Mouse (Mus musculus) stomach, embryonic 14.5 days (tissue): ENCODE measurements at regions not wholly inside any gene's neighbourhood (a gene's known extent, or its start where the extent isn't known, plus 50 kb on each side); places are given as distances from the start of the nearest gene placed in this dataset.

Experiments
- ATAC-seq: fragments of 200-750 bp; cut with Nextera tagmentation; 2 replicates; pipeline ENCODE4 v1.8.0; 2017; ENCODE audit warnings: low read depth, moderate TSS enrichment; ENCODE audit not compliant: insufficient number of reproducible peaks, insufficient read depth, low FRiP score
- H3K27ac ChIP-seq: fragments of 300-500 bp; sonication (generic); 2 replicates; pipeline ENCODE4 v1.5.1; 2014; ENCODE audit warnings: mild to moderate bottlenecking, low read length, moderate library complexity, mixed read lengths
- H3K27me3 ChIP-seq: fragments of 300-500 bp; sonication (generic); 2 replicates; pipeline ENCODE4 v1.6.1; 2014; ENCODE audit warnings: low read length, control low read depth, mixed read lengths; ENCODE audit not compliant: control insufficient read depth, insufficient read depth
- H3K36me3 ChIP-seq: fragments of 300-500 bp; sonication (generic); 2 replicates; pipeline ENCODE4 v1.6.1; 2014; ENCODE audit warnings: mild to moderate bottlenecking, control low read depth, low read length, moderate library complexity, mixed read lengths; ENCODE audit not compliant: control insufficient read depth, insufficient read depth
- H3K4me1 ChIP-seq: fragments of 300-500 bp; sonication (generic); 2 replicates; pipeline ENCODE4 v1.6.1; 2014; ENCODE audit warnings: low read length, control low read depth, mixed read lengths; ENCODE audit not compliant: control insufficient read depth, insufficient read depth
- H3K4me2 ChIP-seq: fragments of 300-500 bp; sonication (generic); replicated peaks from 2 replicates; pipeline ENCODE4 v1.6.1; 2014; ENCODE audit warnings: low read depth, low read length, control low read depth
- H3K4me3 ChIP-seq: fragments of 300-500 bp; sonication (generic); 2 replicates; pipeline ENCODE4 v1.5.1; 2014; ENCODE audit warnings: low read depth, low read length, control low read depth
- H3K9ac ChIP-seq: fragments of 300-500 bp; sonication (generic); replicated peaks from 2 replicates; pipeline ENCODE4 v1.6.1; 2014; ENCODE audit warnings: low read depth, mild to moderate bottlenecking, control low read depth, low read length, moderate library complexity, mixed read lengths
- H3K9me3 ChIP-seq: fragments of 300-500 bp; sonication (generic); 2 replicates; pipeline ENCODE4 v1.6.1; 2016; ENCODE audit warnings: low read depth, low read length, control low read depth; ENCODE audit not compliant: control insufficient read depth
- WGBS: fragments of 180-500 bp; shearing (Covaris S2); extraction: QIAGEN DNeasy Blood & Tissue Kit; methylation state at CpG from one replicate; pipeline ENCODE4 v1.1.7; 2014; 5-methylcytosine and 5-hydroxymethylcytosine counted together

DNA sequence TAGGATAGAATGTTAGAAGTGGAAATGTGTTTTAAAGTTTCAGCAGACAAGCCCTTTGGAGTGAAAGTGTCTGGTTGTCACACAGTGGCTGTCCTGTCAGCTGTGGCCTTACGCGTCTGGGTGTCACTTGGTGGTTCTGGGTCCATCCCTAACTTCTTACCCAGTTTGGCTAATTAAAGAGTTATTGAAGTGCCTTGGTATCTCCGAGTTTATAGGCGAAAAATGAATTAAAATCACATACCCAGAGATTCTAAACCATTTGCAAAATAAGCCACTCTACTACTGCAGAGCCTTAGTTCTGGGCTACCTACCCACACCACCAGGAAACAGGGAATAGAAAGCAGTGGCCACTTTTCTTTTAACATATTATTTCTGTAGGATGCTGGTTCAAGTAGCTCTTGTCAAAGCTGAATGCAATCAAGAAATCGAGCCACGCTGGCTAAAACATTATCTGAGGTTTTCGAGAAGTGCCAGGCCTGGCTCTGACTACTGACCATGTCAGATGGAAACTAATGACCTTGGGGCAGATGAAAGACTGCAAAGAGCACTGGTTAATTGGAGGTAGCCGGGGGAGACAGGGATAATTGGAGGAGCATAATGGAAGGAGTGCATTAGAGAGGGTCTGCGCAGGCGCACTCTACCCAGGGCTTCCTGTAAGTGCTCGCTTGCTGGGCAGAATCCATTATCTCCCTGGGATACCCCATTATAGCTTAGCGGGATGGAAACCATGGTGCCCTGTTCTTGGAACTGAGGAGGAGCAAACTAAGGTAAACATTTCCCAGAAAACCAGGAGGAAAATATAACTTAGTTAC is 96.8 kb upstream of the Rasgrp1 start:
- Histone ChIP-seq H3K36me3 (no peaks in the 10 kb centered on the region), H3K4me1 (no peaks in the 10 kb centered on the region), H3K27ac (no peak overlapping the region), H3K4me2 (no peak overlapping the region), H3K4me3 (no peak overlapping the region), H3K9ac (no peak overlapping the region), H3K27me3 (no peaks in the 10 kb centered on the region), H3K9me3 (no peaks in the 10 kb centered on the region)
- WGBS = 58% methylated on average over 12 of the region's 12 CpGs
- ATAC-seq = no peak

GRCm38 (mm10) chr2:117440801-117441281 is 98.0 kb upstream of the Rasgrp1 start:
- Histone ChIP-seq H3K36me3 (no peaks in the 10 kb centered on the region), H3K4me1 (no peaks in the 10 kb centered on the region), H3K4me2 (no peak overlapping the region), H3K27ac (no peak overlapping the region), H3K9ac (no peak overlapping the region), H3K27me3 (no peaks in the 10 kb centered on the region), H3K9me3 (no peaks in the 10 kb centered on the region), H3K4me3 (no peak overlapping the region)
- WGBS = 76% methylated on average over 7 of the region's 7 CpGs
- ATAC-seq = no peak

- WGBS = 75% methylated on average over 4 of the region's 4 CpGs
- H3K9me3 ChIP-seq = no peaks in the 10 kb centered on the region
- no peak overlapping the region for H3K9ac ChIP-seq
- H3K4me3 ChIP-seq = no peak overlapping the region
- H3K27me3 ChIP-seq = no peaks in the 10 kb centered on the region
- H3K27ac ChIP-seq = no peak overlapping the region
- ATAC-seq = 0 out of 2 replicates have a peak, but pooled peaks have one; percentile 49
- H3K4me2 ChIP-seq = no peak overlapping the region
- no peaks in the 10 kb centered on the region for H3K36me3 ChIP-seq
- no peaks in the 10 kb centered on the region for H3K4me1 ChIP-seq
These were observed 100.1 kb upstream of the Rasgrp1 start for GRCm38 (mm10) chr2:117442862-117443261.

- 36% methylated on average over 5 of the region's 5 CpGs for WGBS
- Histone ChIP-seq H3K4me1 (no peaks in the 10 kb centered on the region), H3K9ac (no peak overlapping the region), H3K36me3 (no peaks in the 10 kb centered on the region), H3K4me2 (no peak overlapping the region), H3K4me3 (no peak overlapping the region), H3K27ac (no peak overlapping the region), H3K9me3 (no peaks in the 10 kb centered on the region), H3K27me3 (no peaks in the 10 kb centered on the region)
- no peak for ATAC-seq
These were observed 101.9 kb upstream of the Rasgrp1 start for GRCm38 (mm10) chr2:117444671-117445070.

- Histone ChIP-seq H3K4me2 (no peak overlapping the region), H3K4me3 (no peak overlapping the region), H3K27me3 (no peaks in the 10 kb centered on the region), H3K9ac (no peak overlapping the region), H3K4me1 (no peaks in the 10 kb centered on the region), H3K9me3 (no peaks in the 10 kb centered on the region), H3K36me3 (no peaks in the 10 kb centered on the region), H3K27ac (no peak overlapping the region)
- no peak for ATAC-seq
- WGBS = 85% methylated on average over 4 of the region's 4 CpGs
These were observed 104.1 kb upstream of the Rasgrp1 start for GRCm38 (mm10) chr2:117446876-117447275.

GRCm38 (mm10) chr2:117450172-117450865 is 107.5 kb upstream of the Rasgrp1 start:
- H3K4me1 ChIP-seq = no peaks in the 10 kb centered on the region
- H3K27ac ChIP-seq = no peak overlapping the region
- ATAC-seq = no peak
- WGBS = 54% methylated on average over 7 of the region's 7 CpGs
- H3K4me2 ChIP-seq = no peak overlapping the region
- H3K36me3 ChIP-seq = no peaks in the 10 kb centered on the region
- H3K4me3 ChIP-seq = no peak overlapping the region
- H3K27me3 ChIP-seq = no peaks in the 10 kb centered on the region
- H3K9me3 ChIP-seq = no peaks in the 10 kb centered on the region
- H3K9ac ChIP-seq = no peak overlapping the region

GRCm38 (mm10) chr2:117451818-117452217 is 109.0 kb upstream of the Rasgrp1 start:
- no peaks in the 10 kb centered on the region for H3K4me1 ChIP-seq
- H3K9me3 ChIP-seq = no peaks in the 10 kb centered on the region
- no peak overlapping the region for H3K4me2 ChIP-seq
- no peak overlapping the region for H3K27ac ChIP-seq
- H3K27me3 ChIP-seq = no peaks in the 10 kb centered on the region
- H3K36me3 ChIP-seq = no peaks in the 10 kb centered on the region
- H3K9ac ChIP-seq = no peak overlapping the region
- no peak overlapping the region for H3K4me3 ChIP-seq
- 52% methylated on average over 5 of the region's 5 CpGs for WGBS
- ATAC-seq = no peak

- Histone ChIP-seq H3K27me3 (no peaks in the 10 kb centered on the region), H3K36me3 (no peaks in the 10 kb centered on the region), H3K9me3 (no peaks in the 10 kb centered on the region), H3K4me1 (no peaks in the 10 kb centered on the region), H3K4me3 (no peak overlapping the region), H3K27ac (no peak overlapping the region), H3K9ac (no peak overlapping the region), H3K4me2 (no peak overlapping the region)
- 64% methylated on average over 4 of the region's 4 CpGs for WGBS
- ATAC-seq = no peak
These were observed 112.4 kb upstream of the Rasgrp1 start for GRCm38 (mm10) chr2:117455021-117455739.
